Mouse (Mus musculus): ENCODE measurements around the gene Jtb. TPM values are rescaled to one million over a fixed set of nuclear protein-coding genes. Genes with fewer than 3 reads are reported as not detected.

The Jtb gene
- total RNA-seq, 2 experiments from 2014 or later: 44.7 to 46.4 TPM

DNA sequence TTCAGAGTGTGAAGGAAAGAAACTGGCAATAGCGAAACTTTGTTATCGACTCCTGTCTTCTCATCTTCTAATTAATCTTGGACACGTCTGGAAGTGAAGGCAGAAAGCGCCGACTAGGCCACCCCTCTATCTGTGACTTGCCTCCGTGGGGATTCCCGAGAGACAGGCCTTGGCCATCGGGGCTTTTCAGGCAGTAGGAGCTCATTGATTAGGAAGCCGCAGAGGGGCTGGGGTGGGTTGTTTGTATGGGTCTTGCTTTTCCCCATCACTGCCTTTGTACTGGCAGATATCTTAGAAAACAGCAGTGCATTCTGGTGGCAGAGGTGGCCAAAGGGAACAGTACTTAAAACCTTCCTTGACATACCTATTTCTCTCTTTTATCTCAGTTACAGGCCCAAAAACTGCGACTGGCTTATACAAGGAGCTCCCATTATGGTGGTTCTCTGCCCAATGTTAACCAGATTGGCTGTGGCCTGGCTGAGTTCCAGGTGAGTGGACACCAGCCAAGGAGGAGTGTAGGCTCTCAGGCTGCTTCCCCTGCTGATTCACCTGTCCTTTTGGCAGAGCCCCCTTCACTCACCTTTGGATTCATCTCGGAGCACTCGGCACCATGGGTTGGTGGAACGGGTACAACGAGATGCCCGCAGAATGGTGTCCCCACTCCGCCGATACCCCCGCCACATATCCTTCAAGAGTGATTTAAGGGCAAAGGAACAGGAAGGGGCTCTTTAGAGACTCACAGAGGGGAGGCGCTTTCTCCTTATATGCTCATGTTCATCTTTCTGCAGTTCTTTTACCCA lies 25.5 kb downstream of the Jtb start:
- DNase-seq (ENCODE audit: low spot score in 2 of 2): no peak

GRCm38 (mm10) chr3:90258521-90258920 lies 27.1 kb downstream of the Jtb start:
- no peak for DNase-seq (ENCODE audit: low spot score in 2 of 2)

GRCm38 (mm10) chr3:90263121-90263771 lies 31.8 kb downstream of the Jtb start:
- DNase-seq (ENCODE audit: low spot score in 2 of 2): no peak

DNA sequence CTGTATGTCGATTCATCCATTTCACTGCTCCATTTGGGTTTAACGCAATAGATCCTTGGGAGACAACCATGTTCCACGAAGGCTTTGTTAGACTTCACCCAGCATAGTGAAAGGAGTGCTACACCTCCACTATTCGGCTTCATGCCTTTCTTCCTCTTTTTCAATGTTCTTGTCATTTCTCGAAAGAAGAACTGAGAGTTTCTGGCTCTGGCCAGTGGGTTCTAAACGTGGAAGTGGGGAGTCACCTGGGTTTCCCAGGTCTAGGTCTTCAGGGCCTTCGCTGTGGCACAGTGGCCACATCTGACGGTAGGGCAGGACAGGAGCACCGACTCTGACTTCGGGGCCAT lies 33.3 kb downstream of the Jtb start:
- DNase-seq (ENCODE audit: low spot score in 2 of 2): no peak

DNA sequence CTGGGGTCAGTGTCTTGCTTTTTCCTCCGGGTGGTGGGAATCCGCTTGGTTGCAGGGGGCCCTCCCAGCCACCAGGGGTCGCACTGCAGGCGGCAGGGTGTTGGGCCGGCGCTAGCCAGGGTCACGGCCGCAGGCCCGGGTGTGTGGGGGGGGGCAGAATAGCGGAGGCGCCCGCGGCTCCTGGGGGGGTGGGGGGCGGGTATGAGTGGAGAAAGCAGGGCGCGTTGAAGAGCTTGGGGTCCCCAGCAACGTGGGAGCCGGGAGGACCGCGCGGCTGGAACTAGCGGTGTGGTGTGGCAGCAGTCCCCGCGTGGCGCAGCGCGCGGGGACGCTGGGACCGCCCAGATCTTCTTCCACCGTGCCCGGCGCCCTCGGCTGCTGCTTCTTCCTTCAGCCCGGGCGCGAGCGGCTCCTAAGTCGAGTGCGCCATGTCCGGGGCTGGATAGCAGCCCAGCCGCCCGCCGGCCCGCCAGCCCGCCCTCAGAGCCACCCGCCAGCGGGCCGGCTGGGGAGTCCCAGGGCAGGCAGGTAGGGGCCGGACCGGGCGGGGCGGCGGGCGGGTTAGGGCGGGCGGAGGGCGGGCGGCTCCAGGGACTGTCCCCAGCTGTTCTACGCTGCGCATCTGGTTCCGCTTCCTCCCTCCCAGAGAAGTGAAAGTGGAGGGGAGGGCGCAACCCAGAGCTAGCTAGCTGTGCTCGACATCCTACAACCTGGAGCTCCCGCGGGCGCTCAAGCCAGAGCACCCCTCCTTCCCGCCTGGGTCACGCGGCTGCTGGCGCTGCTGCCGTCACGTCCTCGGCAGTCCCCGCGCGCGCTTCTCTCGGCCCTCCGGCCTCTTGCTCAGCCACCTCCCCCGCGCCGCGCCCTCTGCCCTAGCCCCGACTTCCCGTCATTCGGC lies 33.9 kb downstream of the Jtb start, which contains the start of gene Dennd4b:
Gene Dennd4b (plus strand): TSS at position 152 of the 898 bp plus-strand sequence.
- peak; percentile 86 for DNase-seq (ENCODE audit: low spot score in 2 of 2)

DNA sequence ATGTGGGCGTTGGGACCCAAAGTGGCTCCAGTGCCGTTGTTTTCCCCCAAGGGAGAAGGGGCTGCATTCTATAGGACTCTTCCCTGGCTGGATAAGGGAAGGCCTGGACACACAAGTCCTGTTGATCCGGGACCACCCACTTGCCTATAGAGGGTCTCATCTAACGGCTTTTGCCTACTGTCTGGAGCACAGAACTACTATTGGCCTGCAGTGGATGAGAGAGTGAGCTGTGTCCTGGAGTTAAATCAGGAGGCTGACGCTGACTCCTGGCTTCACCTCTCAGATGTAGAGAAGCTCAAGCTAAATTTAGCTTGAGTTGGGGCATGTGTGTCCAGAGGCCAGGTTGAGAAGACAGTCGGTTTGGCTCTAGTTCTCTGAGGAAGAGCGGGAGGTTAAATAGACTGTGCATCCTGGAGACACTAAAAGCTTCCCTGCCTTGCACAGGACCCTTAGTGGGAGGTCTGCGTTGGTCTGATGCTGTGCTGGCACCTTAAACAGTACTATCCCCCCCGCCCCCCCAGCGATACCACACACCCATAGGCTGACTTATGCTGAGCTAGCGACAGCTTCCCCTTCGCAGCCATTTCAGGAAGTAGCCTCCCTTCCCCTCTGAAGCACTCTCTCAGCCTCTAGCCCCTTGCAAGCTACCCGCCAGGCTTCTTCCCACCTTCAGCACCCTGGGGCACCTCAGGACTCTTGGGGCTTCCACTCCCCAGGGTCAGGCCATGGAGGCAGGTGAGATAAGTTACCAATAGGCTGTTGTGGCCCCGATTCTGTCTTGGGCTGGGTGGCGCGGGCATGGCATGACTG lies 34.7 kb downstream of the Jtb start:
- DNase-seq (ENCODE audit: low spot score in 2 of 2): no peak

GRCm38 (mm10) chr3:90266901-90267775 lies 35.7 kb downstream of the Jtb start:
- DNase-seq (ENCODE audit: low spot score in 2 of 2): no peak

- DNase-seq (ENCODE audit: low spot score in 2 of 2): no peak
Observed at GRCm38 (mm10) chr3:90268190-90268589, 36.8 kb downstream of the Jtb start.

GRCm38 (mm10) chr3:90268971-90269370 lies 37.6 kb downstream of the Jtb start:
- DNase-seq (ENCODE audit: low spot score in 2 of 2): no peak

GRCm38 (mm10) chr3:90270784-90271183 lies 39.4 kb downstream of the Jtb start:
- no peak for DNase-seq (ENCODE audit: low spot score in 2 of 2)

DNA sequence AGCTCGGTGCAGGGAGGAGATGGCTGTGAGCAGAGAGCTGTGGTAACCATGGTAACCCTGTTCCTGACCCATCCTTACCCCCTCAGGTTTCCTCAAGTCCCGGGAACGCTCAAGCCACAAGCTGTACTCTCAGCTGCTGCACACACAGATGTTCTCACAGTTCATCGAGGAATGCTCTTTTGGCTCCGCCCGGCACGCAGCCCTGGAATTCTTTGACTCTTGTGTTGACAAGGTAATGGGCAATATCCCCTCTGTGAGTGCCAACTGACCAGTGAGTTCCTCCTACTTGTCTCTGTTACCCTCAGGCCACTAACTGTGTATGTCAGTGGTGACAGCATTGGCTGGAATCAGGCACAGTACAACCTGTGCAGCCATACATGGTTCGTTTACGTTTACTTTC lies 40.8 kb downstream of the Jtb start:
- DNase-seq (ENCODE audit: low spot score in 2 of 2): no peak

DNA sequence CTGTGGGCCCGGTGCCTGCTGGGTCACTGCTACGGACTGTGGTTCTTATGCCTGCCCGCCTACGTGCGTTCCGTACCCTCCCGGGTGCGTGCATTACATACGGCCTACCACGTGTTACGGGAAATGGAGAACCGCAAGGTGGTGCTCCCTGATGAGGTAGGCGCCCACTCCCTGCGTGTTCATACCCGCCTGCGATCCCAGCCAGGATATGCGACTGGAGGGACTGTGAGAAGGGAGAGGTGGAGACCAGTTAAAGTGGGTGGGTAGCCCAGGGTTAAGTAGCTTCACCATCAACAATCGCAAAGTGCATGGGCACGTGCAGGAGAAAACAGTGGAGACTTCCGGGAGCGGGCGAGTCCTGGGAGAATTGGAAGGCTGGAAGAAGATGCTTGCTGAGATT lies 42.5 kb downstream of the Jtb start:
- no peak for DNase-seq (ENCODE audit: low spot score in 2 of 2)

DNA sequence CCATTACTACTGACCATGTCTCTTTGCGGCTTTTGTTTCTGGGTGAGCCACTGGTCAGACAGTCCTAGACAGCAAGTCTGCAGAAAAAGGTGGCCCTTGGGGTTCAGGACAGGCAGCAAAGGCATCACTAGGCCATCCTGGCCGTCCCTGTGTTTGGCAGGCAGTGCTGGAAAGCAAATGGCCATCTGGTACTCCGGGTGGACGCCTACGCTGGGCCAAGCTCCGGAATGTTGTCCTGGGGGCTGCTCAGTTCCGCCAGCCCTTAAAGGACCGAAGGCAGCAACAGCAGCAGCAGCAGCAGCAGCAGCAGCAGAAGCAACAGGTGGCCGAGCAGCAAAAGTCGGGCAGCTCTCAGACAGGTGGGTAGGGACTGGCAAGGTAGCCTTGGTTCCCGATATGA lies 43.9 kb downstream of the Jtb start:
- no peak for DNase-seq (ENCODE audit: low spot score in 2 of 2)

- DNase-seq (ENCODE audit: low spot score in 2 of 2): no peak
Observed at GRCm38 (mm10) chr3:90276858-90277257, 45.5 kb downstream of the Jtb start.

DNA sequence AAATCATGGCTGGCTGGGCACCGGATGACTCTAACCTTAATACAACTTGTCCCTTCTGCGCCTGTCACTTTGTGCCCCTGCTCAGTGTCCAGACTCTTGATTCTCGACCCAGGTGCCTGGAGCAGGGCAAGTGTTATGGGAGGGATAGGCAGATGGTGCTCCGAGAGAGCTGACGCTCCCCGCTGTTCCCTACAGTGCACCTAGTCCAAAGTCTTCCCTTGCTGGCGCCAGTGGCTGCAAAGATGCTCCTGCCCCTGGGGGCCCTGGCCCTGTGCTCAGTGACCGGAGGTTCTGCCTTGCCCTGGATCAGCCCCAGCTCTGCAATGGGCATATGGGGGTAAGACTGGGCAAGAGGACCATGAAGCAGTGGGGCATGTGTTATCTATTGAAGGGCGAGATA lies 46.4 kb downstream of the Jtb start:
- no peak for DNase-seq (ENCODE audit: low spot score in 2 of 2)

DNA sequence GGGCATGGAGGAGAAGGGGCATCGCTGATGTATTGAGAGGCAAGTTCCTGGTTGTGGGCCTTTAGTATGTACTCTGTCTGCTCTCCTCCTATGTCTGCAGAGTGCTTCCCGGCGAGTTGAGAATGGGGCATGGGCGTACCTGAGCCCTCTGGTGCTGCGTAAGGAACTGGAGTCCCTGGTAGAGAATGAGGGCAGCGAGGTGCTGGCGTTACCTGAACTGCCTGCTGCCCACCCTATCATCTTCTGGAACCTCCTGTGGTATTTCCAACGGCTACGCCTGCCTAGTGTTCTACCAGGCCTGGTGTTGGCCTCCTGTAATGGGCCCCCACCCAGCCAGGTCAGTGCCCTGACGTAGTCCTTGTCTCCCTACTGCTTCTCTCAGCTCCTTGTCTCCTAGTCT lies 46.8 kb downstream of the Jtb start:
- no peak for DNase-seq (ENCODE audit: low spot score in 2 of 2)

- no peak for DNase-seq (ENCODE audit: low spot score in 2 of 2)
Observed at GRCm38 (mm10) chr3:90279216-90279615, 47.8 kb downstream of the Jtb start.

- DNase-seq (ENCODE audit: low spot score in 2 of 2): no peak
Observed at GRCm38 (mm10) chr3:90279743-90280142, 48.3 kb downstream of the Jtb start.

DNA sequence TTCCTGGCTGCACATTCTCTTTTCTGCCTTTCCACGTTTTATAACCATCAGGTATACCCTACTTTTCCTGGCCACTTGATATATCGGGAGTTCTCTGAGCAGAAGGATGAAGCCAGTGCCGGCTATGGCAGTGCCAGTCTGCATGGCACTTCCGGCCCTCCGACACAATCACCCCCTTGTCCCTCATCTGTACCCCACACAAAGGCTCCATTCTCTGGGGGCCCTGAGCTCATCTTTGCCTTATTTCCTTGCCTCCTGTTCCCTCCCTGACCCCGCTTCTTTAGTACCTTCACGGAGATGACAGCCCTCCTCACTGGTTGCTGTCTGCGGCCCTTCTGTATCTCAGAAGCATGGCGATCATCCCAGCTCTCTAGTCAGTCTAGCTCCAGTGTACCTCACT lies 49.3 kb downstream of the Jtb start:
- no peak for DNase-seq (ENCODE audit: low spot score in 2 of 2)

- DNase-seq (ENCODE audit: low spot score in 2 of 2): no peak
Observed at GRCm38 (mm10) chr3:90284150-90284549, 52.8 kb downstream of the Jtb start.

All from layer of hippocampus, postnatal 14 days (tissue).